Comparison of ENCODE assay signal across 8 mouse cellular contexts in the genomic region with DNA sequence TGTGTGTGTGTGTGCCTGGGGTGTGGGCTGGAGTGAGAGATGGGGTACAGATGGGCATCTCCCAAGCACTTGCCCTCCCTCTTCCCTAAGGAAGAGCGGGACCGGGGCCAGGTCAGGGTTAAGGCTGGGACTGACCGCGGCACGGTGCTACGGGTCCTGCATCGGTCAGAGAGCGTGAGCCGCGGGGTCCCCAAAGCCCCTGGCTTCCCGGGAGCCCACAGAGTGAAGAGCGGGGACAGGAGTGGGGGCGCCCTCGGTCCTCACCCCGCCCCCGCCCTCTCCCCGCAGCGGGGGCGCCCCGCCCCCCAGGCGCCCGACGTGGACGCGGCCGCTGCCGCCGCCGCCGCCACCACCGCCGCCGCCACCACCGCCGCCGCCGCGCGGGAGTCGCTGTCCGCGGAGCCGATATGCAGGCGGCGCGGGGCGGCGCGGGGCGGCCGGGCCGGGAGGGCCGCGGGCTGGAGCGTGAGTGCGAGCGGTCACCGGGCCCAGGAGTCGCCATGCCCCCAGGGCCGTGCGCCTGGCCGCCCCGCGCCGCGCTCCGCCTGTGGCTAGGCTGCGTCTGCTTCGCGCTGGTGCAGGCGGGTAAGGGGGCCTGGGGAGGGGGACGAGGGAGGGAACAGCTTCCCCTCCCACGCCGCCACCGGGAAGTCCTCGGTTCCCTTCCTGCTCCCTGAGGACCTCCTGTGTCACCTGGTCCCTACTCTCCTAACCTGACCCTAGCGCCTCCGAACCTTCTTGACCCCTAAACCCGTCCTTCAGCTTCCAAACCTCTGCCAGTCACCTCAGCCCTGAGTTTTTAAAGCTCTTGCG. TPM values are rescaled to one million over a fixed set of nuclear protein-coding genes. Genes with fewer than 3 reads are reported as not detected.
DNase-seq lines count a peak whose midpoint lies in the region; ATAC-seq and TF ChIP-seq lines count a peak whose summit lies in the region.

A gene (plus strand): TSS at position 421 of the 813 bp plus-strand sequence.

- no peak within 1 kb of the TSS for H3K27ac ChIP-seq in kidney, postnatal 0 days
- H3K27ac ChIP-seq in bone marrow macrophage, adult 2 months (ENCODE audit: insufficient read depth, low read depth, low read length) = no peak within 1 kb of the TSS
- H3K27ac ChIP-seq in intestine, embryonic 14.5 days (ENCODE audit: low read depth) = no peak within 1 kb of the TSS
- no peak within 1 kb of the TSS for H3K27ac ChIP-seq in liver, postnatal 0 days (ENCODE audit: low read depth)

- 3% methylated on average over 24 of the region's 80 CpGs for WGBS in kidney, postnatal 0 days
- WGBS in intestine, embryonic 14.5 days = 1% methylated on average over 56 of the region's 80 CpGs
- WGBS in liver, postnatal 0 days (ENCODE audit: insufficient replicate concordance) = 4% methylated on average over 17 of the region's 80 CpGs

- DNase-seq in kidney, postnatal 0 days (ENCODE audit: low spot score) = no peak
- no peak for DNase-seq in kidney, adult 9 months
- DNase-seq in gastrocnemius, postnatal 10 days = no peak
- no peak for DNase-seq in intestine, embryonic 14.5 days (ENCODE audit: low spot score)
- DNase-seq in liver, postnatal 0 days = no peak
- no peak for DNase-seq in urinary bladder, adult 18-20 months (ENCODE audit: low spot score in 2 of 2)
- DNase-seq in thymus, postnatal 10 days (ENCODE audit: low spot score in 2 of 2) = no peak

- peak; percentile 25; the same call in 1 of the 2 replicates for ATAC-seq in kidney, postnatal 0 days (replicated peaks; ENCODE audit: low FRiP score, low read depth)
- peak; percentile 20; the same call in 1 of the 2 replicates for ATAC-seq in intestine, embryonic 14.5 days (replicated peaks; ENCODE audit: low FRiP score, low TSS enrichment, low read depth)
- no peak for ATAC-seq in liver, postnatal 0 days

- H3K27me3 ChIP-seq in kidney, postnatal 0 days (ENCODE audit: insufficient read depth, low read length) = peaks cover 9% of the 10 kb centered on the region; the same call in 1 of the 2 replicates
- H3K27me3 ChIP-seq in intestine, embryonic 14.5 days (replicated peaks; ENCODE audit: control insufficient read depth, insufficient read depth, low read length) = peaks cover 34% of the 10 kb centered on the region
- H3K27me3 ChIP-seq in liver, postnatal 0 days (ENCODE audit: insufficient read depth, low read length) = peaks cover 46% of the 10 kb centered on the region

- H3K4me3 ChIP-seq in kidney, postnatal 0 days (replicated peaks; ENCODE audit: low read depth, low read length) = peak within 1 kb of the TSS; percentile 53
- H3K4me3 ChIP-seq in bone marrow macrophage, adult 2 months (ENCODE audit: insufficient read depth, low read length) = peak within 1 kb of the TSS; percentile 47
- peak within 1 kb of the TSS; percentile 55 for H3K4me3 ChIP-seq in intestine, embryonic 14.5 days (ENCODE audit: low read depth, low read length)
- peak within 1 kb of the TSS; percentile 53 for H3K4me3 ChIP-seq in liver, postnatal 0 days (ENCODE audit: low read depth, low read length)

- no peak for TF ChIP-seq CTCF in kidney, postnatal 0 days (IDR thresholded peaks at IDR 0.05; ENCODE audit: low read depth)
- TF ChIP-seq CTCF in bone marrow macrophage, adult 2 months (IDR thresholded peaks at IDR 0.05; ENCODE audit: low read depth, low read length) = no peak
- TF ChIP-seq CTCF in liver, postnatal 0 days (IDR thresholded peaks at IDR 0.05; ENCODE audit: low read depth) = no peak

- TF ChIP-seq EP300 in liver, postnatal 0 days (IDR thresholded peaks at IDR 0.05; ENCODE audit: low read depth) = no peak

- H3K4me2 ChIP-seq in kidney, postnatal 0 days (ENCODE audit: low read length) = peak within 1 kb of the TSS; percentile 99
- peak within 1 kb of the TSS; percentile 93 for H3K4me2 ChIP-seq in intestine, embryonic 14.5 days (ENCODE audit: low read length)
- peak within 1 kb of the TSS; percentile 77 for H3K4me2 ChIP-seq in liver, postnatal 0 days (ENCODE audit: low read depth, low read length)

- 0 out of 2 replicates have a peak, but pooled peaks cover 9% of the 10 kb centered on the region for H3K4me1 ChIP-seq in kidney, postnatal 0 days (replicated peaks; ENCODE audit: insufficient read depth, low read length)
- H3K4me1 ChIP-seq in bone marrow macrophage, adult 2 months (ENCODE audit: control insufficient read depth, insufficient read depth, low read length) = no peaks in the 10 kb centered on the region
- peaks cover 8% of the 10 kb centered on the region; the same call in 1 of the 2 replicates for H3K4me1 ChIP-seq in intestine, embryonic 14.5 days (replicated peaks; ENCODE audit: control insufficient read depth, insufficient read depth, low read length)
- peaks cover 37% of the 10 kb centered on the region for H3K4me1 ChIP-seq in liver, postnatal 0 days (ENCODE audit: insufficient read depth)

- no peaks in the 10 kb centered on the region for H3K36me3 ChIP-seq in kidney, postnatal 0 days (ENCODE audit: insufficient read depth, low read length)
- no peaks in the 10 kb centered on the region for H3K36me3 ChIP-seq in intestine, embryonic 14.5 days (ENCODE audit: control insufficient read depth, insufficient read depth, low read length)
- no peaks in the 10 kb centered on the region for H3K36me3 ChIP-seq in liver, postnatal 0 days (replicated peaks; ENCODE audit: insufficient read depth, low read length)

- no peak for TF ChIP-seq POLR2A in bone marrow macrophage, adult 2 months (IDR thresholded peaks at IDR 0.05; ENCODE audit: borderline replicate concordance, low read depth, low read length)

- peak within 1 kb of the TSS; percentile 71 for H3K9ac ChIP-seq in kidney, postnatal 0 days (ENCODE audit: low read depth, low read length)
- peak within 1 kb of the TSS; percentile 53 for H3K9ac ChIP-seq in intestine, embryonic 14.5 days (ENCODE audit: low read length)
- H3K9ac ChIP-seq in liver, postnatal 0 days (replicated peaks) = peak within 1 kb of the TSS; percentile 48

- H3K9me3 ChIP-seq in kidney, postnatal 0 days (replicated peaks; ENCODE audit: low read length) = no peaks in the 10 kb centered on the region
- H3K9me3 ChIP-seq in intestine, embryonic 14.5 days (ENCODE audit: control insufficient read depth, low read length) = no peaks in the 10 kb centered on the region
- no peaks in the 10 kb centered on the region for H3K9me3 ChIP-seq in liver, postnatal 0 days (ENCODE audit: low read length)

RNA-seq across cellular contexts. Expression of the gene that starts here (rescaled TPM):
- 5.9 and 6.3 TPM in 2 replicates for polyA plus RNA-seq in kidney, postnatal 0 days (2015; fragmentation: Nextera tagmentation; extraction: Ambion mirVana)
- polyA plus RNA-seq in bone marrow macrophage, adult 2 months (2012; ENCODE audit: insufficient read depth, insufficient read length, missing spikeins) = not detected in 2 replicates
- 10 to 100 TPM; 33.6 to 37.4 TPM for total RNA-seq in gastrocnemius, postnatal 10 days (2021)
- polyA plus RNA-seq in intestine, embryonic 14.5 days (2014; fragmentation: Nextera tagmentation; extraction: Ambion mirVana) = 1.7 and 2.4 TPM in 2 replicates
- polyA plus RNA-seq in liver, postnatal 0 days (2015; fragmentation: Nextera tagmentation; extraction: Ambion mirVana) = 0.32 and 0.52 TPM in 2 replicates
